Mouse (Mus musculus) ES-Bruce4 (cell line): Measurements from ENCODE around the gene Lnx2. TPM values are rescaled to one million over a fixed set of nuclear protein-coding genes. Genes with fewer than 3 reads are reported as not detected.

ENCODE experiments used
- H3K27ac ChIP-seq: 2 replicates; pipeline ENCODE4 v1.5.1; 2012; ENCODE audit warnings: low read length, inconsistent platforms; ENCODE audit not compliant: insufficient read depth
- H3K27me3 ChIP-seq: 2 replicates; pipeline ENCODE4 v1.6.1; 2012; ENCODE audit warnings: mild to moderate bottlenecking, low read length, inconsistent platforms; ENCODE audit not compliant: control insufficient read depth, poor library complexity, insufficient read depth, severe bottlenecking
- H3K36me3 ChIP-seq: 2 replicates; pipeline ENCODE4 v1.6.1; 2012; ENCODE audit warnings: inconsistent platforms, mild to moderate bottlenecking, low read length, moderate library complexity; ENCODE audit not compliant: control insufficient read depth, poor library complexity, insufficient read depth, severe bottlenecking
- H3K4me1 ChIP-seq: one replicate; pipeline ENCODE4 v1.8.1; 2011; ENCODE audit warnings: low read length; ENCODE audit not compliant: control insufficient read depth, insufficient read depth
- H3K4me3 ChIP-seq: 2 replicates; pipeline ENCODE4 v1.5.1; 2011; ENCODE audit warnings: low read depth, mild to moderate bottlenecking, low read length
- H3K9ac ChIP-seq: 2 replicates; pipeline ENCODE4 v1.6.1; 2012; ENCODE audit warnings: low read depth, mild to moderate bottlenecking, inconsistent platforms; ENCODE audit not compliant: poor library complexity, severe bottlenecking
- H3K9me3 ChIP-seq: replicated peaks from 2 replicates; pipeline ENCODE4 v1.6.1; 2012; ENCODE audit warnings: mild to moderate bottlenecking, low read length, inconsistent platforms; ENCODE audit not compliant: control insufficient read depth, poor library complexity, insufficient read depth, severe bottlenecking
- CTCF ChIP-seq: IDR thresholded peaks from one replicate; pipeline ENCODE4 v1.8.1; 2011; ENCODE audit warnings: low read depth, low read length
- EP300 ChIP-seq: IDR thresholded peaks from 2 replicates; pipeline ENCODE4 v1.6.1; 2011; ENCODE audit warnings: low read depth, low read length; ENCODE audit not compliant: insufficient read depth
- POLR2A ChIP-seq: IDR thresholded peaks from one replicate; pipeline ENCODE4 v1.8.1; 2011; ENCODE audit warnings: low read length; ENCODE audit not compliant: insufficient read depth
- polyA plus RNA-seq: library from polyadenylated mRNA; stranded (reverse); fragments of >200 nt; gene quantifications from 2 replicates; pipeline ENCODE4 v1.2.4, GENCODE M21; 2011; ENCODE audit warnings: low read depth; ENCODE audit not compliant: missing spikeins, insufficient read depth, insufficient read length

Lnx2 gene
- polyA plus RNA-seq, 1 experiment, result 9.0 TPM

GRCm38 (mm10) chr5:147096586-147096985, 20.2 kb upstream of the Lnx2 start:
- Histone ChIP-seq H3K36me3 (peaks cover 7% of the 10 kb centered on the region), H3K4me3 (no peak overlapping the region), H3K27me3 (no peaks in the 10 kb centered on the region), H3K27ac (no peak overlapping the region), H3K4me1 (no peaks in the 10 kb centered on the region), H3K9me3 (no peaks in the 10 kb centered on the region), H3K9ac (no peak overlapping the region)
- TF ChIP-seq POLR2A, result no peak
- TF ChIP-seq CTCF, result no peak
- TF ChIP-seq EP300, result no peak

GRCm38 (mm10) chr5:147094296-147094695, 17.9 kb upstream of the Lnx2 start:
- Histone ChIP-seq H3K9ac (no peak overlapping the region), H3K4me3 (no peak overlapping the region), H3K9me3 (no peaks in the 10 kb centered on the region), H3K27me3 (no peaks in the 10 kb centered on the region), H3K4me1 (no peaks in the 10 kb centered on the region), H3K27ac (no peak overlapping the region), H3K36me3 (peaks cover 7% of the 10 kb centered on the region; the same call in 1 of the 2 replicates)
- TF ChIP-seq POLR2A, result no peak
- no peak for TF ChIP-seq CTCF

GRCm38 (mm10) chr5:147092448-147092847, 16.1 kb upstream of the Lnx2 start:
- Histone ChIP-seq H3K9me3 (no peaks in the 10 kb centered on the region), H3K4me1 (no peaks in the 10 kb centered on the region), H3K4me3 (no peak overlapping the region), H3K9ac (no peak overlapping the region), H3K27ac (no peak overlapping the region), H3K36me3 (peaks cover 11% of the 10 kb centered on the region; the same call in 1 of the 2 replicates), H3K27me3 (no peaks in the 10 kb centered on the region)
- TF ChIP-seq EP300 (no peak), POLR2A (no peak), CTCF (no peak)

GRCm38 (mm10) chr5:147090256-147090963, 14.0 kb upstream of the Lnx2 start:
- H3K4me1 ChIP-seq, result no peaks in the 10 kb centered on the region
- H3K9ac ChIP-seq, result no peak overlapping the region
- H3K4me3 ChIP-seq, result no peak overlapping the region
- no peak overlapping the region for H3K27ac ChIP-seq
- no peaks in the 10 kb centered on the region for H3K9me3 ChIP-seq
- peaks cover 13% of the 10 kb centered on the region; the same call in 1 of the 2 replicates for H3K36me3 ChIP-seq
- no peaks in the 10 kb centered on the region for H3K27me3 ChIP-seq
- TF ChIP-seq CTCF, result no peak
- TF ChIP-seq POLR2A, result no peak

- TF ChIP-seq EP300 (no peak), POLR2A (no peak), CTCF (no peak)
- no peaks in the 10 kb centered on the region for H3K4me1 ChIP-seq
- no peaks in the 10 kb centered on the region for H3K9me3 ChIP-seq
- no peak overlapping the region for H3K27ac ChIP-seq
- H3K9ac ChIP-seq, result no peak overlapping the region
- peaks cover 13% of the 10 kb centered on the region; the same call in 1 of the 2 replicates for H3K36me3 ChIP-seq
- H3K27me3 ChIP-seq, result no peaks in the 10 kb centered on the region
- H3K4me3 ChIP-seq, result no peak overlapping the region
Measured at GRCm38 (mm10) chr5:147089836-147090235, 13.4 kb upstream of the Lnx2 start.

GRCm38 (mm10) chr5:147086816-147087215, 10.4 kb upstream of the Lnx2 start:
- Histone ChIP-seq H3K4me1 (no peaks in the 10 kb centered on the region), H3K36me3 (peaks cover 12% of the 10 kb centered on the region), H3K9me3 (no peaks in the 10 kb centered on the region), H3K27me3 (no peaks in the 10 kb centered on the region), H3K9ac (no peak overlapping the region), H3K4me3 (no peak overlapping the region), H3K27ac (no peak overlapping the region)
- no peak for TF ChIP-seq EP300
- no peak for TF ChIP-seq CTCF
- TF ChIP-seq POLR2A, result no peak
